Mouse (Mus musculus) MEL (cell line): ENCODE results near the gene Nbeal1. TPM values are rescaled to one million over a fixed set of nuclear protein-coding genes. Genes with fewer than 3 reads are reported as not detected.
A peak's percentile ranks its signal among the peaks of the same experiment; 100 is the strongest.

Source experiments
- DNase-seq: peaks from one replicate; pipeline ENCODE4 v3.0.0; 2011; ENCODE audit warnings: low read depth, low spot score
- H3K27ac ChIP-seq: 2 replicates; pipeline ENCODE4 v1.5.1; 2012; ENCODE audit warnings: low read depth, mild to moderate bottlenecking, control low read depth, low read length, moderate library complexity; ENCODE audit not compliant: control insufficient read depth
- H3K27me3 ChIP-seq, 2 experiments: fragments of 150-350 bp in 1 of 2; sonication (generic) in 1 of 2; 2 replicates each; pipeline ENCODE4 v1.6.1; 2012; ENCODE audit warnings: low read length in 2 of 2, mild to moderate bottlenecking in 2 of 2, improper control_type of control experiment in 1 of 2, moderate library complexity in 1 of 2; ENCODE audit not compliant: insufficient read depth in 2 of 2, control insufficient read depth in 1 of 2
- H3K36me3 ChIP-seq, 2 experiments: 2 replicates each; pipeline ENCODE4 v1.6.1; 2012 to 2014; ENCODE audit warnings: low read length in 2 of 2, improper control_type of control experiment in 1 of 2, inconsistent platforms in 1 of 2, mild to moderate bottlenecking in 1 of 2; ENCODE audit not compliant: insufficient read depth in 2 of 2, control insufficient read depth in 1 of 2
- H3K4me1 ChIP-seq, 2 experiments: fragments of 150-350 bp in 1 of 2; sonication (generic) in 1 of 2; 2 replicates each; pipeline ENCODE4 v1.6.1; 2012; ENCODE audit warnings: low read length in 2 of 2, improper control_type of control experiment in 1 of 2, mild to moderate bottlenecking in 1 of 2; ENCODE audit not compliant: insufficient read depth in 2 of 2, control insufficient read depth in 1 of 2
- H3K4me3 ChIP-seq, 2 experiments: fragments of 150-350 bp in 1 of 2; sonication (generic) in 1 of 2; 2 replicates each; pipeline ENCODE4 v1.5.1; 2012; ENCODE audit warnings: low read depth in 2 of 2, low read length in 2 of 2, mild to moderate bottlenecking in 2 of 2, moderate library complexity in 2 of 2, control low read depth in 1 of 2, improper control_type of control experiment in 1 of 2; ENCODE audit not compliant: control insufficient read depth in 1 of 2, insufficient read depth in 1 of 2
- H3K79me2 ChIP-seq: 2 replicates; pipeline ENCODE4 v1.6.1; 2012; ENCODE audit warnings: mild to moderate bottlenecking, low read length, moderate library complexity; ENCODE audit not compliant: control insufficient read depth, poor library complexity, insufficient read depth
- H3K9ac ChIP-seq: 2 replicates; pipeline ENCODE4 v1.6.1; 2012; ENCODE audit warnings: low read depth, mild to moderate bottlenecking, control low read depth, low read length, moderate library complexity; ENCODE audit not compliant: control insufficient read depth, poor library complexity, severe bottlenecking
- H3K9me3 ChIP-seq: fragments of 150-350 bp; sonication (generic); replicated peaks from 2 replicates; pipeline ENCODE4 v1.6.1; 2012; ENCODE audit warnings: mild to moderate bottlenecking, low read length, improper control_type of control experiment, moderate library complexity; ENCODE audit not compliant: insufficient read depth
- CHD1 ChIP-seq: IDR thresholded peaks from 2 replicates; pipeline ENCODE4 v1.6.1; 2012; ENCODE audit warnings: low read depth, mild to moderate bottlenecking, inconsistent platforms, low read length, improper control_type of control experiment
- CHD2 ChIP-seq: IDR thresholded peaks from 2 replicates; pipeline ENCODE4 v1.6.1; 2011; ENCODE audit warnings: low read length, improper control_type of control experiment
- CTCF ChIP-seq, 3 experiments: IDR thresholded peaks in 2 of 3; conservative IDR thresholded peaks in 1 of 3; 2 replicates each; pipeline ENCODE4 v1.5.1; 2011 to 2012; ENCODE audit warnings: low read length in 3 of 3, low read depth in 2 of 3, mild to moderate bottlenecking in 2 of 3, improper control_type of control experiment in 1 of 3, inconsistent platforms in 1 of 3, mixed read lengths in 1 of 3, moderate library complexity in 1 of 3; ENCODE audit not compliant: control insufficient read depth in 1 of 3, insufficient read depth in 1 of 3, poor library complexity in 1 of 3, severe bottlenecking in 1 of 3
- E2F4 ChIP-seq: IDR thresholded peaks from 2 replicates; pipeline ENCODE4 v1.6.1; 2011; ENCODE audit warnings: low read depth, low read length, improper control_type of control experiment, borderline replicate concordance
- ELF1 ChIP-seq: IDR thresholded peaks from 2 replicates; pipeline ENCODE4 v1.6.1; 2014; ENCODE audit warnings: low read depth, mild to moderate bottlenecking, inconsistent platforms, low read length, improper control_type of control experiment, moderate library complexity
- EP300 ChIP-seq, 2 experiments: IDR thresholded peaks; 2 replicates each; pipeline ENCODE4 v1.6.1; 2011; ENCODE audit warnings: improper control_type of control experiment in 2 of 2, low read length in 2 of 2, low read depth in 1 of 2, mild to moderate bottlenecking in 1 of 2
- ETS1 ChIP-seq: IDR thresholded peaks from 2 replicates; pipeline ENCODE4 v1.6.1; 2012; ENCODE audit warnings: low read depth, mild to moderate bottlenecking, inconsistent platforms, low read length, improper control_type of control experiment, moderate library complexity
- HCFC1 ChIP-seq: IDR thresholded peaks from 2 replicates; pipeline ENCODE4 v1.6.1; 2012; ENCODE audit warnings: low read depth, mild to moderate bottlenecking, inconsistent platforms, low read length, improper control_type of control experiment, moderate library complexity
- JUND ChIP-seq: IDR thresholded peaks from 2 replicates; pipeline ENCODE4 v1.6.1; 2011; ENCODE audit warnings: low read depth, mild to moderate bottlenecking, improper control_type of control experiment, low read length
- KAT2A ChIP-seq: conservative IDR thresholded peaks from 2 replicates; pipeline ENCODE4 v1.6.1; 2012; ENCODE audit warnings: low read depth, low read length, improper control_type of control experiment, inconsistent platforms
- RAD21 ChIP-seq: IDR thresholded peaks from 2 replicates; pipeline ENCODE4 v1.6.1; 2011; ENCODE audit warnings: mild to moderate bottlenecking, low read depth, low read length, improper control_type of control experiment
- RCOR1 ChIP-seq: IDR thresholded peaks from 2 replicates; pipeline ENCODE4 v1.6.1; 2012; ENCODE audit warnings: low read depth, mild to moderate bottlenecking, inconsistent platforms, low read length, improper control_type of control experiment
- SMC3 ChIP-seq: IDR thresholded peaks from 2 replicates; pipeline ENCODE4 v1.6.1; 2011; ENCODE audit warnings: low read depth, low read length, improper control_type of control experiment
- UBTF ChIP-seq: IDR thresholded peaks from 2 replicates; pipeline ENCODE4 v1.6.1; 2012; ENCODE audit warnings: low read depth, mild to moderate bottlenecking, inconsistent platforms, low read length, improper control_type of control experiment, moderate library complexity, borderline replicate concordance; ENCODE audit not compliant: insufficient read depth
- USF2 ChIP-seq, 2 experiments: IDR thresholded peaks; 2 replicates each; pipeline ENCODE4 v1.6.1; 2011 to 2012; ENCODE audit warnings: improper control_type of control experiment in 2 of 2, low read length in 2 of 2, borderline replicate concordance in 1 of 2, inconsistent platforms in 1 of 2, low read depth in 1 of 2, mild to moderate bottlenecking in 1 of 2; ENCODE audit not compliant: insufficient read depth in 1 of 2
- ZKSCAN1 ChIP-seq: IDR thresholded peaks from 2 replicates; pipeline ENCODE4 v1.6.1; 2012; ENCODE audit warnings: low read depth, mild to moderate bottlenecking, inconsistent platforms, low read length, improper control_type of control experiment, moderate library complexity
- ZNF384 ChIP-seq: IDR thresholded peaks from 2 replicates; pipeline ENCODE4 v1.6.1; 2012; ENCODE audit warnings: low read depth, mild to moderate bottlenecking, inconsistent platforms, low read length, improper control_type of control experiment
- polyA plus RNA-seq, 2 experiments: library from polyadenylated mRNA; stranded (reverse) in 1 of 2; unstranded in 1 of 2; fragments of >175 nt in 1 of 2; fragments of >200 nt in 1 of 2; gene quantifications; 2 replicates each; pipeline versions ENCODE4 v1.2.1 to v1.2.4; 2012; ENCODE audit warnings: low replicate concordance in 2 of 2, low read depth in 1 of 2; ENCODE audit not compliant: insufficient read length in 2 of 2, insufficient read depth in 1 of 2, missing spikeins in 1 of 2
- total RNA-seq: library from RNA; depleted of rRNA; stranded (reverse); fragments of 300-350 nt; gene quantifications from 2 replicates; pipeline ENCODE4 v1.2.3, GENCODE M21; 2012

Nbeal1 gene
- total and polyA plus RNA-seq, 3 experiments: 1.5 to 2.0 TPM; not detected in 1

GRCm38 (mm10) chr1:60196813-60197212, 16.4 kb downstream of the Nbeal1 start:
- H3K9me3 ChIP-seq: no peaks in the 10 kb centered on the region
- H3K27me3 ChIP-seq: no peaks in the 10 kb centered on the region
- H3K36me3 ChIP-seq: peaks cover 0 to 4% of the 10 kb centered on the region in 2 experiments; a peak in 2 of 4 replicates
- DNase-seq: peak; percentile 23
- no peaks in the 10 kb centered on the region for H3K79me2 ChIP-seq
- no peak overlapping the region for H3K9ac ChIP-seq
- no peaks in the 10 kb centered on the region for H3K4me1 ChIP-seq
- H3K27ac ChIP-seq: no peak overlapping the region
- TF ChIP-seq ETS1 (no peak), CTCF (IDR thresholded peaks at IDR 0.05 in 2 of 3, conservative IDR thresholded peaks at IDR 0.05 in 1 of 3; ENCODE audit: control insufficient read depth in 1 of 3, insufficient read depth in 1 of 3, low read depth in 2 of 3, low read length in 3 of 3, poor library complexity in 1 of 3, severe bottlenecking in 1 of 3) (peak; percentile 31 to 48 (median 36); a peak in 5 of 6 replicates), RAD21 (peak; percentile 40)
- no peak overlapping the region for H3K4me3 ChIP-seq

DNA sequence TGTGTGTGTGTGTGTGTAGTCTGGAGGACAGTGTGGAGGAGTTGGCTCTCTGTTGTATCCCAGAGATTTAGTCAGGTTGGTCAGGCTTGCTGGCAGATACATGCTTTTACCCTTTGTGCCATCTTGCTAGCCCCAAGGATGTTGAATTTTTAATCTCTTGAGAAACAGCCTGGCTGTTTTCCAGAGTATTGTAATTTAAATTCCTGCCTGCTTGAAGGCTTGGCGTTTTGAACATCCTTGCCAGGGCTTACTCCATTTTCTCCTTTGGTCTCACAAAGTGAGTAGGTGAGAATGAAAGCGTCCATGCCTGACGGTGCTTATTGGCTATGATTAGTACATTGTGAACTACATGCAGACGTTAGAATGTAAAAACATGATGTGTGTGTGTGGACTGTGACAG, 18.6 kb downstream of the Nbeal1 start:
- no peaks in the 10 kb centered on the region for H3K4me1 ChIP-seq
- DNase-seq: no peak
- H3K36me3 ChIP-seq: peaks cover 0 to 7% of the 10 kb centered on the region in 2 experiments; a peak in 2 of 4 replicates
- H3K9ac ChIP-seq: no peak overlapping the region
- no peak overlapping the region for H3K4me3 ChIP-seq
- H3K79me2 ChIP-seq: no peaks in the 10 kb centered on the region
- TF ChIP-seq E2F4: no peak
- TF ChIP-seq CHD2: no peak
- TF ChIP-seq KAT2A: no peak
- TF ChIP-seq ZNF384: no peak
- no peak for TF ChIP-seq EP300 (IDR thresholded peaks at IDR 0.05; ENCODE audit: low read depth in 1 of 2, low read length in 2 of 2)
- TF ChIP-seq RCOR1: no peak
- no peak for TF ChIP-seq ZKSCAN1
- TF ChIP-seq CHD1: no peak
- no peak for TF ChIP-seq USF2 (IDR thresholded peaks at IDR 0.05; ENCODE audit: borderline replicate concordance in 1 of 2, insufficient read depth in 1 of 2, low read depth in 1 of 2, low read length in 2 of 2)
- no peak for TF ChIP-seq ELF1
- TF ChIP-seq HCFC1: no peak
- no peak for TF ChIP-seq SMC3
- TF ChIP-seq JUND: no peak
- TF ChIP-seq UBTF: no peak
- TF ChIP-seq, all 39 proteins: peak for 0
- Histone ChIP-seq H3K27me3 (no peaks in the 10 kb centered on the region), H3K9me3 (no peaks in the 10 kb centered on the region), H3K27ac (no peak overlapping the region)
